20 mouse cellular contexts compared by ENCODE assay signal in genomic region chr6:31070966-31071365, GRCm38 (mm10).
DNase-seq lines count a peak whose midpoint lies in the region; ATAC-seq and TF ChIP-seq lines count a peak whose summit lies in the region.
"Had no signal": no experiment of that assay in that cellular context is flagged by ENCODE, and none has a peak within 500 bp of the region (broad histone marks: within the 10 kb centered on the region; RNA-seq: fewer than 3 reads in every experiment).

No protein-coding gene starts in this region.

- TF ChIP-seq CTCF in lung, embryonic 14.5 days (IDR thresholded peaks at IDR 0.05; ENCODE audit: low read depth): no peak
- no peak for TF ChIP-seq CTCF in testis, adult 2 months (IDR thresholded peaks at IDR 0.05; ENCODE audit: control insufficient read depth, insufficient read depth, insufficient replicate concordance, low read depth, low read length)

- DNase-seq in heart, adult 11 months: peak; percentile 88
- DNase-seq in heart, postnatal 10 days: no peak
- DNase-seq in lung, embryonic 14.5 days: peak; percentile 46
- no peak for DNase-seq in lung, postnatal 10 days
- DNase-seq in testis, postnatal 14 days (ENCODE audit: low spot score): no peak
- no peak for DNase-seq in frontal cortex, adult 2 months (ENCODE audit: extremely low spot score in 1 of 2, low spot score in 1 of 2)
- DNase-seq: adrenal gland, adult 2 months; adrenal gland, postnatal 25 days; cerebellum, adult 18-20 months; cerebellum, adult 9-11 months; cerebellum, postnatal 36 days; gastrocnemius, postnatal 36 days; heart, adult 18-20 months had no signal

- no peaks in the 10 kb centered on the region for H3K36me3 ChIP-seq in lung, embryonic 14.5 days (ENCODE audit: insufficient read depth)
- peaks cover 2% of the 10 kb centered on the region; the same call in 1 of the 2 replicates for H3K36me3 ChIP-seq in testis, adult 2 months (ENCODE audit: control insufficient read depth, insufficient read depth, low read length)
- H3K36me3 ChIP-seq: embryonic facial prominence, embryonic 15.5 days; forebrain, embryonic 15.5 days; heart, embryonic 15.5 days had no signal

- H3K4me1 ChIP-seq in lung, embryonic 14.5 days (ENCODE audit: insufficient read depth): 0 out of 2 replicates have a peak, but pooled peaks cover 3% of the 10 kb centered on the region
- H3K4me1 ChIP-seq in testis, adult 2 months (ENCODE audit: control insufficient read depth, insufficient read depth, low read length): peaks cover 6% of the 10 kb centered on the region

- no peaks in the 10 kb centered on the region for H3K27me3 ChIP-seq in lung, embryonic 14.5 days (ENCODE audit: insufficient read depth, low read length)
- H3K27me3 ChIP-seq in testis, adult 2 months (ENCODE audit: control insufficient read depth, insufficient read depth, low read length): no peaks in the 10 kb centered on the region
- H3K27me3 ChIP-seq: embryonic facial prominence, embryonic 15.5 days; forebrain, embryonic 15.5 days; heart, embryonic 15.5 days had no signal

- no peak overlapping the region for H3K9ac ChIP-seq in lung, embryonic 14.5 days
- H3K9ac ChIP-seq: embryonic facial prominence, embryonic 15.5 days; forebrain, embryonic 15.5 days; heart, embryonic 15.5 days had no signal

- 65% methylated on average over 9 of the region's 9 CpGs for whole genome bisulfite sequencing in lung, embryonic 14.5 days

- H3K4me3 ChIP-seq in lung, embryonic 14.5 days (ENCODE audit: low read depth, low read length): no peak overlapping the region
- no peak overlapping the region for H3K4me3 ChIP-seq in testis, adult 2 months (ENCODE audit: control insufficient read depth, low read depth, low read length)
- H3K4me3 ChIP-seq: embryonic facial prominence, embryonic 15.5 days; forebrain, embryonic 15.5 days; heart, embryonic 15.5 days had no signal

- no peaks in the 10 kb centered on the region for H3K9me3 ChIP-seq in lung, embryonic 14.5 days (ENCODE audit: low read depth, low read length)
- H3K9me3 ChIP-seq: embryonic facial prominence, embryonic 15.5 days; forebrain, embryonic 15.5 days; heart, embryonic 15.5 days had no signal

- ATAC-seq in lung, embryonic 14.5 days (ENCODE audit: insufficient read depth): no peak
- ATAC-seq: forebrain, embryonic 15.5 days; hindbrain, embryonic 16.5 days; inflammation-experienced regulatory T-cells, adult 6 months had no signal

- no peak overlapping the region for H3K4me2 ChIP-seq in lung, embryonic 14.5 days
- H3K4me2 ChIP-seq: embryonic facial prominence, embryonic 15.5 days; forebrain, embryonic 15.5 days; heart, embryonic 11.5 days; heart, embryonic 15.5 days had no signal

- TF ChIP-seq POLR2A in testis, adult 2 months (IDR thresholded peaks at IDR 0.05; ENCODE audit: control insufficient read depth, low read depth, low read length): no peak

- H3K27ac ChIP-seq in lung, embryonic 14.5 days (ENCODE audit: low read depth): peak overlapping the region; percentile 69
- H3K27ac ChIP-seq in testis, adult 2 months (ENCODE audit: control insufficient read depth, insufficient read depth, low read depth, low read length): peak overlapping the region; percentile 30; the same call in 1 of the 2 replicates
- H3K27ac ChIP-seq: embryonic facial prominence, embryonic 15.5 days; forebrain, embryonic 15.5 days; heart, embryonic 15.5 days had no signal

- intact Hi-C loops in heart, postnatal 10 days (cut with DNase I): no loop called here

Comparison
In these comparisons a context has a peak if more than half of its experiments do, and no peak if none do; other contexts are left out.
1. DNase-seq: peak in heart, adult 11 months (single experiment) and lung, embryonic 14.5 days (single experiment); none in heart, postnatal 10 days (0 of 2), lung, postnatal 10 days (single experiment), testis, postnatal 14 days (single experiment) and frontal cortex, adult 2 months (0 of 2).